Mouse (Mus musculus) kidney, adult 2 months (tissue): Measurements from ENCODE around the gene Egfl8.

Experiments
- CTCF ChIP-seq: fragments of 200-500 bp; conservative IDR thresholded peaks from 2 replicates; pipeline ENCODE4 v1.5.1; 2011; ENCODE audit warnings: low read depth, mild to moderate bottlenecking, control low read depth, low read length, moderate library complexity, mixed read lengths; ENCODE audit not compliant: insufficient read depth, insufficient read length
- POLR2A ChIP-seq: fragments of 200-500 bp; IDR thresholded peaks from one replicate; pipeline ENCODE4 v1.6.1; 2011; ENCODE audit warnings: low read depth, low read length, control low read depth

DNA sequence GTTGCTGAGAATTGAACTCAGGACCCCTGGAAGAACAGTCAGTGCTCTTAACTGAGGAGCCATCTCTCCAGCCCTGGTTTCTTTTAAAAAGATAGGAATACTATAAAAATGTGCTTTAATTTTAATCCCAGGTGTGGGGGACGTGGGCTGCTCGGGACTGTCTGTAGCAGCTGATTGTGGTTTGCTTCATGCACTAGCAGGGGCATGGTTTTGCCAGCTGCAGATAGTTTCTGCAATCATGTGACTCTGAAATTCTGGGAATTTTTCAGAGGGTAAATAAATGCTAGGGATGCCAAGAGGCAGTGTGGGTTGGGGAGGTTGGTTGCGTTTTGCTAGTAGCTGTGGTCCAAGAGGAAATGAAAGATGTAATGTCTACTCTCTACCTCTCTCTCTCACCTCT lies 26.2 kb upstream of the Egfl8 start:
- TF ChIP-seq CTCF = no peak
- no peak for TF ChIP-seq POLR2A
